Mouse (Mus musculus): ENCODE data around the gene Hba-a1. TPM values are rescaled to one million over a fixed set of nuclear protein-coding genes. Genes with fewer than 3 reads are reported as not detected.

Hba-a1 gene
- total and polyA plus RNA-seq, 3 experiments: 5,353 to 37,215 (median 34,446) TPM

GRCm38 (mm10) chr11:32316009-32316408 lies 32.7 kb downstream of the Hba-a1 start:
- H3K9ac ChIP-seq (ENCODE audit: low read depth, low read length): no peak overlapping the region
- 87% methylated on average over 3 of the region's 3 CpGs for WGBS
- H3K36me3 ChIP-seq (ENCODE audit: control insufficient read depth, insufficient read depth, low read length): no peaks in the 10 kb centered on the region
- DNase-seq: no peak
- H3K79me2 ChIP-seq (replicated peaks; ENCODE audit: control insufficient read depth, insufficient read depth, low read length): no peaks in the 10 kb centered on the region
- intact Hi-C loops (cut with DNase I): no loop called here
- TF ChIP-seq POLR2A (IDR thresholded peaks at IDR 0.05; ENCODE audit: insufficient read depth, low read depth, low read length): no peak
- TF ChIP-seq EP300 (IDR thresholded peaks at IDR 0.05; ENCODE audit: insufficient read depth, low read depth, low read length): no peak
- TF ChIP-seq CTCF (IDR thresholded peaks at IDR 0.05): no peak
- no peak overlapping the region for H3K4me3 ChIP-seq
- no peaks in the 10 kb centered on the region for H3K27me3 ChIP-seq (ENCODE audit: control insufficient read depth, insufficient read depth, low read length)
- no peak overlapping the region for H3K27ac ChIP-seq
- no peaks in the 10 kb centered on the region for H3K4me1 ChIP-seq (ENCODE audit: control insufficient read depth, insufficient read depth, low read length)

GRCm38 (mm10) chr11:32320507-32321195 lies 37.3 kb downstream of the Hba-a1 start:
- no peaks in the 10 kb centered on the region for H3K79me2 ChIP-seq (replicated peaks; ENCODE audit: control insufficient read depth, insufficient read depth, low read length)
- TF ChIP-seq EP300 (IDR thresholded peaks at IDR 0.05; ENCODE audit: insufficient read depth, low read depth, low read length): no peak
- no peak for TF ChIP-seq CTCF (IDR thresholded peaks at IDR 0.05)
- TF ChIP-seq POLR2A (IDR thresholded peaks at IDR 0.05; ENCODE audit: insufficient read depth, low read depth, low read length): no peak
- 63% methylated on average over 11 of the region's 11 CpGs for WGBS
- no peak for DNase-seq
- no peak overlapping the region for H3K4me3 ChIP-seq
- intact Hi-C loops (cut with DNase I): loop anchor here (10.0 kb wide), 2 partner anchors 106 to 136 kb away; no protein-coding TSS in a partner anchor
- H3K27me3 ChIP-seq (ENCODE audit: control insufficient read depth, insufficient read depth, low read length): no peaks in the 10 kb centered on the region
- peaks cover 1% of the 10 kb centered on the region; the same call in 1 of the 2 replicates for H3K4me1 ChIP-seq (ENCODE audit: control insufficient read depth, insufficient read depth, low read length)
- H3K27ac ChIP-seq: no peak overlapping the region
- no peak overlapping the region for H3K9ac ChIP-seq (ENCODE audit: low read depth, low read length)
- H3K36me3 ChIP-seq (ENCODE audit: control insufficient read depth, insufficient read depth, low read length): no peaks in the 10 kb centered on the region

- peak; percentile 49 to 64 for DNase-seq
- no peak overlapping the region for H3K9ac ChIP-seq (ENCODE audit: low read depth, low read length)
- intact Hi-C loops (cut with DNase I): loop anchor here (10.0 kb wide), 2 partner anchors 106 to 136 kb away; no protein-coding TSS in a partner anchor
- peaks cover 1% of the 10 kb centered on the region; the same call in 1 of the 2 replicates for H3K4me1 ChIP-seq (ENCODE audit: control insufficient read depth, insufficient read depth, low read length)
- H3K4me3 ChIP-seq: no peak overlapping the region
- no peaks in the 10 kb centered on the region for H3K36me3 ChIP-seq (ENCODE audit: control insufficient read depth, insufficient read depth, low read length)
- H3K79me2 ChIP-seq (replicated peaks; ENCODE audit: control insufficient read depth, insufficient read depth, low read length): no peaks in the 10 kb centered on the region
- no peaks in the 10 kb centered on the region for H3K27me3 ChIP-seq (ENCODE audit: control insufficient read depth, insufficient read depth, low read length)
- WGBS: 34% methylated on average over 8 of the region's 8 CpGs
- TF ChIP-seq CTCF (IDR thresholded peaks at IDR 0.05) (peak; percentile 91), EP300 (IDR thresholded peaks at IDR 0.05; ENCODE audit: insufficient read depth, low read depth, low read length) (no peak)
- H3K27ac ChIP-seq: no peak overlapping the region
Measured at GRCm38 (mm10) chr11:32321196-32321565, 37.9 kb downstream of the Hba-a1 start.

GRCm38 (mm10) chr11:32324609-32325008 lies 41.3 kb downstream of the Hba-a1 start:
- no peaks in the 10 kb centered on the region for H3K79me2 ChIP-seq (replicated peaks; ENCODE audit: control insufficient read depth, insufficient read depth, low read length)
- H3K36me3 ChIP-seq (ENCODE audit: control insufficient read depth, insufficient read depth, low read length): no peaks in the 10 kb centered on the region
- no peak overlapping the region for H3K27ac ChIP-seq
- peak overlapping the region; percentile 27; the same call in 1 of the 2 replicates for H3K4me3 ChIP-seq
- H3K4me1 ChIP-seq (ENCODE audit: control insufficient read depth, insufficient read depth, low read length): peaks cover 1% of the 10 kb centered on the region; the same call in 1 of the 2 replicates
- H3K9ac ChIP-seq (ENCODE audit: low read depth, low read length): peak overlapping the region; percentile 53
- intact Hi-C loops (cut with DNase I): loop anchor here (2.0 to 10.0 kb wide), 4 partner anchors 16 to 140 kb away; partner anchors contain the start of gene Hbq1a
- TF ChIP-seq CTCF (IDR thresholded peaks at IDR 0.05): peak; percentile 96
- peak; percentile 80 for TF ChIP-seq EP300 (IDR thresholded peaks at IDR 0.05; ENCODE audit: insufficient read depth, low read depth, low read length)
- TF ChIP-seq POLR2A (IDR thresholded peaks at IDR 0.05; ENCODE audit: insufficient read depth, low read depth, low read length): no peak
- 6% methylated on average over 15 of the region's 15 CpGs for WGBS
- DNase-seq: peak; percentile 85 to 91
- no peaks in the 10 kb centered on the region for H3K27me3 ChIP-seq (ENCODE audit: control insufficient read depth, insufficient read depth, low read length)

- H3K79me2 ChIP-seq (replicated peaks; ENCODE audit: control insufficient read depth, insufficient read depth, low read length): no peaks in the 10 kb centered on the region
- H3K36me3 ChIP-seq (ENCODE audit: control insufficient read depth, insufficient read depth, low read length): no peaks in the 10 kb centered on the region
- no peak overlapping the region for H3K4me3 ChIP-seq
- TF ChIP-seq POLR2A (IDR thresholded peaks at IDR 0.05; ENCODE audit: insufficient read depth, low read depth, low read length): no peak
- no peak for TF ChIP-seq EP300 (IDR thresholded peaks at IDR 0.05; ENCODE audit: insufficient read depth, low read depth, low read length)
- TF ChIP-seq CTCF (IDR thresholded peaks at IDR 0.05): no peak
- H3K9ac ChIP-seq (ENCODE audit: low read depth, low read length): no peak overlapping the region
- no peak overlapping the region for H3K27ac ChIP-seq
- H3K27me3 ChIP-seq (ENCODE audit: control insufficient read depth, insufficient read depth, low read length): no peaks in the 10 kb centered on the region
- intact Hi-C loops (cut with DNase I): no loop called here
- peaks cover 5% of the 10 kb centered on the region for H3K4me1 ChIP-seq (ENCODE audit: control insufficient read depth, insufficient read depth, low read length)
- DNase-seq: peak in 1 of 2 experiments; percentile 49
- 26% methylated on average over 6 of the region's 6 CpGs for WGBS
Measured at GRCm38 (mm10) chr11:32331075-32331474, 47.8 kb downstream of the Hba-a1 start.

GRCm38 (mm10) chr11:32331861-32332260 lies 48.5 kb downstream of the Hba-a1 start:
- no peak overlapping the region for H3K9ac ChIP-seq (ENCODE audit: low read depth, low read length)
- peaks cover 5% of the 10 kb centered on the region for H3K4me1 ChIP-seq (ENCODE audit: control insufficient read depth, insufficient read depth, low read length)
- intact Hi-C loops (cut with DNase I): no loop called here
- H3K4me3 ChIP-seq: no peak overlapping the region
- TF ChIP-seq EP300 (IDR thresholded peaks at IDR 0.05; ENCODE audit: insufficient read depth, low read depth, low read length) (no peak), POLR2A (IDR thresholded peaks at IDR 0.05; ENCODE audit: insufficient read depth, low read depth, low read length) (no peak), CTCF (IDR thresholded peaks at IDR 0.05) (no peak)
- no peaks in the 10 kb centered on the region for H3K79me2 ChIP-seq (replicated peaks; ENCODE audit: control insufficient read depth, insufficient read depth, low read length)
- H3K36me3 ChIP-seq (ENCODE audit: control insufficient read depth, insufficient read depth, low read length): no peaks in the 10 kb centered on the region
- WGBS: 55% methylated on average over 5 of the region's 5 CpGs
- H3K27ac ChIP-seq: no peak overlapping the region
- no peak for DNase-seq
- H3K27me3 ChIP-seq (ENCODE audit: control insufficient read depth, insufficient read depth, low read length): no peaks in the 10 kb centered on the region

Measured in heart, adult 2 months (tissue).